Mouse (Mus musculus) retina, embryonic 14.5 days (tissue): Measurements from ENCODE around the gene Smarca2.

Experiments
- DNase-seq: peaks from one replicate; pipeline ENCODE4 v3.0.0-alpha.2; 2015; ENCODE audit warnings: low spot score

Gene Smarca2

DNA sequence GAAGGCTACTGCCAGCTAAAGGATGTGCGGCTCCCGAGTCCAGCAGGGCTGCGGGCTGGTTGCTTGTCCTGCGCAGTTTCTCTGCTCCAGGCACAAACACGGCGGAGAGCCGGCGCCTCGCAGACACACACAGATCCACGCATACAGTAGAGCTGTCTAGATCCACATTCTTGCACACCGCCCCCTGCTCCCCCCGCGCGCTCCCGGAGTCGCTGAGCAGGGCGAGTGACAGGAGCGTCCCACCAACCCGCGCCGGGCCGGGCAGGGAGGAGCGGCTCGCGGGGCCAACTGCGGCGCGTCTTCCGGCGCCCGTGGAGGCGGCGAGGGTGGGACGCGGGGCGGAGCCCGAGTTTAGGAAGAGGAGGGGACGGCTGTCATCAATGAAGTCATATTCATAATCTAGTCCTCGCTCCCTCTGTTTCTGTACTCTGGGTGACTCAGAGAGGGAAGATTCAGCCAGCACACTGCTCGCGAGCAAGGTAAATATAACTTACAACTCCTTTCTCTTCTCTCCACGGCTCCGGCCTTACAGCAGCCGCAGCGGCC is at the start of gene Smarca2:
Gene Smarca2, plus strand, starts transcription at position 296 of the 546 bp plus-strand sequence.
- DNase-seq = peak; percentile 93

DNA sequence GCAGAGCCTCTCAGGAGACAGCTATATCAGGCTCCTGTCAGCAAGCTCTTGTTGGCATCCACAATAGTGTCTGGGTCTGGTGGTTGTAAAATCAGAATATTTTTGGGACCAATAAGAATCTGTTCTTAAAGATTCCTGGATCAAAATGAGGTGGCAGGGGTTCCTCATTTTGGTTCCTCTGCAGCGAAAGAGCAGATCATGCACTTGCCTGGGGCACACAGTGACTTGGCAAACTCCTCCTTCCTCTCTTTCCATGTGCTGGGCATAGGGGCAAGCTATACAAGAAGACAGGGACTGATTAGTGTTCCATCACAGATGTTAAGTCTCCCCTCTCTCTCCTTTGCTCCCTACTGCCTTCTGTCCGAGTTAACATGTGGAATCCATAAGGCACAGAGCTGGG is 40.0 kb upstream of the Smarca2 start:
- no peak for DNase-seq

DNA sequence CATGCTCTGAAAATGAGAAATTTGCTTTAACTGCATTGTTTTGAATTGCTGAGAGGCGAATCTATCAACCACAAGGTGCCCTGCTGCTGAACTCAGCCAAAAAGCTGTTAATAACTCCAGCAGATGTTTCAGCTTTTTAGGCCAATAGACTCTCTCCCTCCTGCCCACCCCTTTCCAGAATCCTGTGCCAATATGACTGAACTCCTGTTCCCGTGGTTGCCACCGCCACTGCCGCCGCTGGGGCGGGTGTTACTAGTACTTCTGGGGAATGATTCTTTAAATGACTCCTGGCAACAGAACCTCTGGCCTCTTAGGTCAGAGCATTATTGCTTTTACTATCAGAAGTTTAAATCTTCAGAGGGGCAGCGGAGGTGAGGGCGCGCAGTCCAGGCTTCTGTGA is 38.7 kb upstream of the Smarca2 start:
- DNase-seq = no peak

DNA sequence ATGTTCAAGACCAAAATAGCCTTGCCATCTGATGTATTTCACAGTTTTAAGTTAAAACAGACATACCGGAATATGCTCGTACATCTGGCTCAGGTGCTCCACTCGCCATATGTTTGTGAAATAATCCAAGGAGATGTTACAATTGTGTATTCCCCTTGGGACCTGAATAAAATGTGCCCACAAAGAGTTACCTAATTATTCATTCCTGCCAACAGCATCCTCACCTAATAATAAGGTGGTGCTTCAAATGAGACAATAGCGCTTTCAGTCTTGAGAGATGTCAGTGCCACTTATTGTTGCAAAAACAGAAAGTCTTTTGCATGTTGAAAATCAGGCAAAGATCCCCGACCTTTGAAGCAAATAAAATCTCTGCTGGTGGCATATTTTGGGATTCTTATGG is 36.6 kb upstream of the Smarca2 start:
- no peak for DNase-seq

DNA sequence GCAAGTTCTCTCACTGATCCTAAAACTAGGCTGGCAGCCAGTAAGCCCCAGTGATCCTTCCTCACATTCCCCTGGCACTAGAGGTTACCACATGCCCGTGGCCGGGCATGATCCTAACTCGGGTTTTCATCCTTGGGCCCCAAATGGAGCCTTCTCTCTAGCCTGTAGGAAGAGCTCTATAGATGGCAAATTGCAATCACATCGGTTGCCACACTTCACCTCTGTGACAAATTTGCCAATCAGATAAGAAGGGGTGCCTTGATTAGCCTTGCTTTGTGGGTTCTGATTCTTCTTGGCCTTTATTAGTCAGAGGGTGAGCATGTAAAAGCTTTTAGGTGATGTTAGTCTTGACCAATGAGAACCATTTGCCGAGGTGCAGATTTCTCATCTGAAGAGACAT is 35.9 kb upstream of the Smarca2 start:
- DNase-seq = no peak

DNA sequence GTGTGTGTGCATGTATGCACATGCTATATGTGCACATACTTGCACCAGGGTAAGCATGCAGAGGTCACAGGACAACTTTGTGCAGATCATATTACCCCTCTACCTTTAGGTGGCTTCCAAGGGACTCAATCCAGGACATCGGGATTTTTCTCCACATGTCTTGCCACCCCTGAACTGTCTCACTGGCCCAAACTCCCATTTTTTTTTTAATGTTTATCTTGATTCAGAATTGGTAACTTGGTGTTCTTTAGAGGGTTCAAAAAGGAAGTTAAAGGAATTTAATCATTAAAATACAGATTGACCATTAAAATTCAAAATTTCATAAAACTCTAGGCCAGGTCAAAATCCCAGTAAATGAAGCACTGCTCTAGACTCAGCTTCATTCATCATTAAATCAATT is 35.4 kb upstream of the Smarca2 start:
- DNase-seq = no peak

DNA sequence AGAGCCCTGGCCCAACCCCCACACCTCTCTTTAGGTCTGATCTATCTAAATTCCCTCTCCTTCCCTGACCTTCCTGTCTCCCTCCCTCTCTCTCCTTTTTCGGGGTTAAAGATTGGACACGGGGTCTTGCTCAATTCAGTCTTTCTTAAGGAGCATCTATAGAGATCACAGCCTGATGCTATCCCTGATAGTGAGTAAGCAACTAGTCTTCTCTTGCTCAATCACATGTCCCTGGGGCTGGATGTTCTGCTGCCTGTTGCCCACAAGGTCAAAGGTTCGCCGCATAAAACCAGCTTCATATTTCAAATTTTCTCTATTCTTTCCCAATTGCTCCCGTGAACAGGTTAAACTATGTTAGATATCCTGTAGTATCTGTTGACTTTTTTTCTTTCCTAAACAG is 25.2 kb upstream of the Smarca2 start:
- no peak for DNase-seq

DNA sequence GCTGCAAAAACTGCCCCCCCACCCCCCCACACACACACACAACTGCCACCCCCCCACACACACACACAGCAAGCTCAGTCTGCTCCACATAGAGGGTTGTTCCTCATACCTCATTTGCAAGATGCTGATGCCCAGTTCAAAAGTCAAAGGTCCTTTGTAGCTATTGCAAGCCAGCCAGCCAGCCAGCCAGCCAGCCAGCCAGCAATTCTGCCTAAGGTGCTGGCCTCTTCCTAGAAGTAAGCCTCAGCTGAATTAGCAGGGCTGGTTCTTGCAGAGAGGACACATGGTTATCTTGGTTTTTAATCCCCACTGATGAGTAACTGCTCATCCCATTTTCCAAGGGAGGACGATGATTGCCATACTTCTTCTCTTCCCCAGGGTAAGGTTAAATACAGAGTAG is 24.8 kb upstream of the Smarca2 start:
- no peak for DNase-seq

DNA sequence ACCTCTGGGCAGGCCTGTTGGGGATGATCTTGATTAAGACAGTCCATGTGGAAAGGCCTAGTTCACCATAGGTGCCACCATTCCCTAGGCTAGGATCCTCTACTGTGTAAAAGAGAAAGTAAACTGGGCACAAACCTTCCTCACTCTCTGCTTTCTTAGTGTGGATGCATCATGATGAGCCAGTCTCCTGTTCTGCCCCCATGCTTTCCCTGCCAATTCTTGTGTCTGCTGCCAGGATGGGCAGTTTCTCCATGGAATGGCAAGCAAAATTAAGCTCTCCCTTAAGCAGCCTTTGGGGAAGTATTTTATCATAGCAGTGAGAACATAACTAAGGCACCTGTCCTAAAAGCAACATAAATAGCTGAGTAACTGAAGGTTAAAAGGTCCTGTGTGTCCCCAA is 10.2 kb upstream of the Smarca2 start:
- no peak for DNase-seq

DNA sequence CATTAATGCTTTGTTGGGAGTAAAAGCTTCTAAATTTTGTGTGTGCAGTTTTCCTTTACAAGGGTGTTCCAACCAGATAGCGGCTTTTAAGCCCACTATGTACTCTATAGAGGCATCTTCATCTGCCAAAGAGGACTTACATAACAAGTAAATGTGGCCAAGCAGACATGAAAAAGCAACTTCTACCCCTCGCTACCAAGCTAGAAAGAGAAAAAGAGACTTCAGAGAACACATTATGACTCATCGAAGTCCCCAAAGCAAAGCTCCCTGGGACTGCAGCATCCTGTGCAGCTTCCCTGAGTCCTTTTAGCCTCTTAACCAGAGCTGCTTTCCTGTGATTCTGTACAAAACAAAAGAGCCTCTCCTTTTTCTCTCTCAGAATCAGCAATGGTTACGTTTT is 3.4 kb upstream of the Smarca2 start:
- no peak for DNase-seq

DNA sequence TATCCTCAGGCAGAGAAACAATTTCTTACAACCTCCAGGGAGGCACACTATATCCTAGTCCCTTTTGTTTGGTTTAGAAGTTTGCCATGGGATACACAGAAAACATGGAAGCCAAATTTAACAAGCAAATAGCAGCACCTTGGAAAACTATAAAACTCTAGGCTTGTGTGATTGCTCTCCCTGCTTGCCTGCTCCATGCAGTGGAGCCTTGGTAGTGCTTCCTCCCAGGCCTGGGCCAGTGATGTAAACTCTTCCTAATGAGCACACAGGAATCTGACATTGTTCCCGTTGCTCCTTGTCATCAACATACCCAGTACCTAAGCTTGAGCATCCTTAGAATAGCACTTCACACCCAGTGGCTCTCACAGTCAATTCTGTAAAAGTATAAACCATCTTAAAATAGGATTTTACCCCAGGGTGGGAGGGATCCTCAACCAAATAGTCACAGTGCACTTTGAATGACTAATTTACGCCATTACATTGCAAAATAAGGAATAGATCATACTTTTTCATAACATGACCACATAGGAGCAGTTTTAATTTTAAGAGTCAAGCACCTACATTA is 1.5 kb upstream of the Smarca2 start:
- no peak for DNase-seq

DNA sequence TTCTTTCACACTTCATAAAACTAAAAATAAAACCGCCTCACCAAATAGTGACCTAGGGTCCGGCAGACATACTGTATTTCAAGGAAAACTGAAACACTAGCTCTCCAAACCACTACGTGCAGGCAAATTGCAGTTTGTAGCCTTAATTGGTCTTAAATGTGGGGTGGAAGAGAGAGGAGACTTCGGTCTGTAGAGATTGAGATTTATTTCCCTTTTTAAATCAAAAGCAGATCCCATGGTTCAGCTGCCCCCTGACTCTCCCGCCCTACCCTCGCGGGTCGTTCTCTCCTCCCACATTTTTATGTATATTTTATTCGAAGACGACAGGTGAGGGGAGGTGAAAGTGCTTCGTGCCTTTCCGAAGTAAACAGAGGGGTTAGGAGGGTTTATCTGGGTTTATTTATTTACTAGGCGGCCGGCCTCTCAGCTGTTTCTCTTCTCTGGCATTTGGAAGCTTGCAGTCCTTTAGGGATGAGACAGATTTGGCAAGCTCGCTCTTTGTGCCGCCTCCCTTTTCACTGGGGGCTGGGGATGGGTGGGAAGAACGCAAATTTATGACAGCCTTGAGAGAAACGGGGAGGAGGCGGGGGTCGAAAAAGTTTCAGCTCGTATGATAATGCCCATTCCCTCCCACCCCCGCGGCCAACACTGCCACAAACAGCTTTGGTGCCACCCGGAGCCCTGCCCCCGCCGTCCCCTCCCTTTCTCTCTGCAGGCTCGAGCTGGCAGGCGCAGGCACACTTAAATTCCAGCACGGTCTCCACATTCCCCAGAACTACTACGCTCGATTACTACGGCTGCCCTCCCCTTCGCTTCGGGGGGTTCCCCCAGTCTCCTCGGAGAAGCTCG is 720 bp upstream of the Smarca2 start:
- no peak for DNase-seq

DNA sequence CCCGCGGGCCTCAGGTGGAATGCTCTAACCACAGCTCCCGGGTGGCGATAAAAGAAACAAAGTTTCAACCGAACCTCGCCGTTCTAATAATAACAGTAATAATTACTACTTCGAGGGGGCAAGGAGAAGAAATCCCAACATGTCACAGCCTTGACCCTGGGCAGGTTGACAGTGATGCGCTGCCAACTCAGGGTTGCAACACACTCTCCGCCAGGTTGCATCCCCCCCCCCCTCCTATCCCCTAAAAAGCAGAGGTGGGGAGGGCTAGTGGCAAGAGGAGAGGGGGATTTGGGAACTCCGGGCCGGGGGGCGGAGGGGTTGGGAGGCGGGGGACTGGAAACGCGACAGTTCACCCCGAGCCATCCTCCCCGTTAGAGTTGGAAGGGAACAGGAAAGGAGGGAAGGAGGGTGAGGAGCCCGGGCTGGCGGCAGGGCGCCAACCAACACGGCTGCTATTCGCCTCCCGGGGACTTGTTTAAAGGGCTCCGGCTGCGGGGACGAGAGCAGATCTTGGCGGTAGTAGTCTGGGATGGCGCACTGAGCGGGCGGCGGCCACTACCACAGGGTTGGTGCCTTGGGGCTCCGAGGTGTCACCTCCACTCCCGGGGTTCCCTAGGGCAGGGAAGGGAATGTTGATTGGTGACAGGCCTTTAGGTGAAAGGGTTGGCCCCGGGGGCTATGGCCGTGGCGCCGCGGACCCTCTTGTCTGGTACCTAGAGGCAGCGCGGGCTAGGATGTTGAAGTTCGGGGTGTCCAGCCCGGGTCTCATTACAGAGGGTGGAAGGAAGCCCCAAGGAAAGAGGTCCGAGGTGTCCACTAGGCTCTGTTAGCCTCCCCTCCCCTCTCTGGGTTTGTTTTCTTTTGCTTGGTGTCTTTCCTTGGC is 829 bp downstream of the Smarca2 start:
- peak; percentile 56 for DNase-seq

DNA sequence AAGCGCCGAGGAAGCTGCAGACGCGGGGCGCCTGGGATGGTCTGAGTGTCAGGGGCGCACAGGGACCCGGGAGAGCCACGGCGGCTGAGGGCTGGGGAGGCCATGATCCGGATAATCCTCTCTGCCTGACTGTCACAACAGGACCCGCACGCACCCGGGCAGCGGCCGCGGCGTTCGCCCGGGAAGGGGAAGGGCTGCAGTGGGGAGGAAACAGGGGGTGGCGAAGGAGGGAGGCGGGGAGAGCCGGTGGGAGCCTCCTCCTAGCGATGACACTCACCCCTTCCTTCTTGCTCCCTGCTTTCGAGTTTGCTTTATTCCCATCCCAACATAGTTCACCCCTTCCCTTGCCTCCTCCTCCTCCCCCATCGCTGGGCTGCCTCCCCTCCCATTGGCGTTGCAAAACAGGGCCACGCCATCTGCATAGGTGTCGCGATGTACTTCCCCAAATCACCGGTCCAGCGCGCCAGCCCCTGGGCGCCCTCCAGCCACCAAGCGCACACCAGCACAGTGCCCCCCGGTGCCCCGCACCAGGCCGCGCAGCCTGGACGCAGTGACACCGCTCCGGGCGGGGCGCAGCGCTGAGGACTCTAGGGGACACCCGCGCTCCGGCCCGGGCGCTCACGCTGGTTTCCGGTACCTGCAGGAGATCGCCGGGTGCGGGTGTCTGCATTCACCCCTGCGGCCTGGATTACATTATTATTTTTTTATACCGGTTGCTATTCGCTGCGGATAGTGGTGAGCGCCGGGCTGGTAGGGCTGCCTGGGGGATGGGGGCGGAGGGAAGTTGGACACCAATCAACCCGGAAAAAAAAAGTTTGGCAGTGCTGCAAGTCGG is 1.7 kb downstream of the Smarca2 start:
- peak; percentile 66 for DNase-seq

DNA sequence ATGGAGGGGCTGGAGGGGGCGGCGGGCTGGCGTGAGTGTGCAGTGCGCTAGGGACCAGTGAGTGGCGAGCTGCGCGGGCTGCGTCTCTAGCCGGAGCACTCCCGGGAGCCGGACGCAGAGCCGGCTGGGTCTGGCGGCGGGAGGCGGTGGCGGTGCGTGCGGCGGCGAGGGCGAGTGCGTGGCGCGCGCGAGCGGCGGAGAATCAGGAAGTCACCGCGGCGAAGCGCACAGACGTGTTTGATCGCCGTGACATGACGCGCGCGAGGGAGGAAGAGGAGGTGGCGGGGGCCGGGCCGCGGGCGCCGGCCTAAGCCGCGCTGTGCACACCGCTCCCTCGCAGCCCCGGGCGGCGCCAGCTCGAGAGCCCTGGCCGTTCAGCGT is 2.3 kb downstream of the Smarca2 start:
- peak; percentile 64 for DNase-seq

DNA sequence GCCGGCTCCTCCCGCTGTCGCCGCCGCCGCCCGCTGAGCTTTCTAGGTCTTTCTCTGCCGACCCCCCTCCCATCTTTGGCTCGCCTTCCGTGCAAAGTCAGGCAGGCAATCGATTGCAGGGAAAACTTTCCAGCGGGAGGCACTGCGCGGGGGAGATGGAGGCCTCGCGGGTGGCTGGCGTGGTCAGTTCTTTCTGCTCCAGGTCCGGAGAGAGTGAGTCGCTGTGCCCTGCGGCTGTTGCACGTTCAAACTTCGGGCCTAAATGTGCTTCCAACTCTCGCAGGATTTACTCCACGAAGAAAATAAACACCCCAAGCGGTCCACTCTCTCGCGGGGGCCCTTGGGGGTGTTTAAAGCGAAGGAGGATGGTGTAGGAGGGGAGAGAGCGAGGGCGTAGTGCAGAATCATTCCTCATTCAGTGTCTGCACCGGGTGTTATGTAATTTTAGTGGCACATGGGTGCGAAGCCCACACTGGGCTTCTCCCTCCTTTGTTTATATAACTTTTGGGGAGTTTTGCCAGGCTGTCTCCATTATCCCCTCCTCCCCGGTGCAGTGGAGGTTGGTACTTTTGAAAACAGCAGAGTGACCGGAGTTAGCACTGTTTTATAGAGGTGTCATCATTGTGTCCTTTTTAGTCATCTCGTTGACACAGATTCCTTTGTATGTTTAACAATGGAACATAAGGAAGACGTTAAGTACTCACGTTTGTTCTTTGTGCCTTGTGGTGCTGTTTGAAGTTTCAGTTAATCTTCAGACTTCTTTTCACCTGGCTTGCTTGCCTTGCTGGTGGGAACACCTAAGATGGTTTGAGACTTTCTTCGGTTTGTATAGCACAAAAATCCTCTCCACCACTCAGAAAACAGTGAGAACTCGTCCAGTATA is 2.9 kb downstream of the Smarca2 start:
- peak; percentile 43 for DNase-seq

DNA sequence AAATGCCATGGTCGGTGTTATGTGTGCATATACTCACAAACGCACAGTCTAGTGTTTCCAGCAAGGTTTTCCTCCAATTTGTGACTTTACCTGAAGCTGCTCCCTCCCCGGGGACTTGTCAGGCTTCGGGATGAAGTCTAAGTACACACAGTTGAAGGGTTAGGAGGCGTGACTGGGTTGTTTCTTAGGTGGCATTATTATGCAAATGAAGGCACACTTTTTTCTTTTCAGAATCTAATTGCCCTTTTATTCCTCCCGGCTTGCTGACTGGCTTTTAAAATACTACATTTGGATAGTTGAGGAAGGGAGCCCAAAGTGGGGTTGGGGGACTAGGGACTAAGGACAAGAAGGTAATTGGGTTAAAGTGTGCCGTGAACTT is 3.6 kb downstream of the Smarca2 start:
- peak; percentile 8 for DNase-seq

DNA sequence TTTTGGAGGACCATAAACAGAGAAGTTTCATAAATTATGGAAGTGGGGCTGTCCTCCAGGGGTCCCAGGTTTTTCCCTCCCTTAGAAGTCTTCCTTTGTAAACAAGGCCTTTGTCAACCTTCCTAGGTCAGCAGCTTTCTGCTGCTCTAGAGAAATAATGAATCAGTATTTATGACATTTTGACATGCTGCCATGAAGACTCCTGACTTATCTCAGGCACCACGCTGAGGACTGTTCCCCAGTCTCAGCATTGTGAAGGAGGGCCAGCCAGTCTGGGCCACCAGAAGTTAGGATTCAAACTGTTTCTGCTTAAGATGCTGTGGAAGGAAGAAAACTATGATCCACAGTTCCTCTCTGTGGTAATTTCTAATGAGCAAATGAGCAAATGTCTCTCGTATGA is 4.8 kb downstream of the Smarca2 start:
- no peak for DNase-seq

DNA sequence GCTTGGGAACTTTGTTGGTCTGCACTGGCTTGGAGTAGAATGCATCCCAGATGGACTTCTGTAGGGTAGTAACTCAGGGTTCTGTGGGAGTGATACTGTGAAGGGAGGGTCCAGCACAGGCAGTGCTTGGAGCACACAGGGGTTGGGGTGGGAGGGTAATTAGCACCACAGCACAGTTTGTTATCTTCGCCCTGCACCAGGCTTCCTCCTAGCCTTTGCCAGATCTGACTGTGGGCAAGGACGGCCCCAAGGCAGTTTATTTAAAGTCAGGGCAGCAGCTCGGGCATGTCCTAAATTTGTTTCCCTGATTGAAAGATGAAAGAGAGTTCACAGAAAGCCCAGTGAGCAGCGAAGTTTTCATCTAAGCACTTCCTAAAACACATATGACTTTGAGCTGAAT is 8.1 kb downstream of the Smarca2 start:
- DNase-seq = no peak

DNA sequence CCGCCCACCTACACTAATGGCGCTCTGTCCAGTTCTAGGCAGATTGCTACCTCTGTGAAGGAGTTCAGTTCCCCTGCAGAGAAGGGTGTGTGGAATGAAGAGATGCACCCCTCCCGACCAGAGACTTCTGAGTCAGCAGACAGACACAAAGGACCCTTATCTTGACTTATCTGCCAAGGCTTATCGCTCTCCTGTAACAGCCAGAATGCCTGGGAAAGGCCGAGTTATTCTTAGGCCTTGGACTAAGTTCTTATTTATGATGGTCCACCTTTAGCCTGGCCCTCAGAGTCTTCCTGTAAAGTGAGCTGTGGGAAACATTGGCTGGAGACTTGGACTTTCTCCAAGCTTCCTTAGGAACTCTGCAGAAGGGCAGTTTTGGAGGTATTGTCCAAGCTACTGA is 8.8 kb downstream of the Smarca2 start:
- DNase-seq = no peak

DNA sequence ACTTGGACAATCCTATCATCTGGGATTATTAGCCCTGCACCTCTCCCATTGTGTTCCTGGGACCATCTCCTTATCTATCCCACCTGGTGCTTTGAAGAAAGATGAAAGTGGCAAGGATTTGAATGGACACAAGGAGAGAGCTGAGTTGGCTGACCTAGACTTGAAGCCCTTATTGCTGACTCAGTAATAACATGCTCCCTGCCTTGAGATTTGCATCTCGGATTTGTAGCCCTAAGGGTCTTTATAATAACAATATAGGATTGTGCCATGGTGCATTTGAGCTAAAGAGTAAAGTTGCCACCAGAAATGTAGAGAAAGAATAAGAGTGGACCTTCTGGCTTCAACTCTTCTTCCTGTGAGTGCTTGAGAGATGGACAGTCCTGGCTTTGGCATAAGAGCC is 11.4 kb downstream of the Smarca2 start:
- DNase-seq = no peak
